In the genomic region with DNA sequence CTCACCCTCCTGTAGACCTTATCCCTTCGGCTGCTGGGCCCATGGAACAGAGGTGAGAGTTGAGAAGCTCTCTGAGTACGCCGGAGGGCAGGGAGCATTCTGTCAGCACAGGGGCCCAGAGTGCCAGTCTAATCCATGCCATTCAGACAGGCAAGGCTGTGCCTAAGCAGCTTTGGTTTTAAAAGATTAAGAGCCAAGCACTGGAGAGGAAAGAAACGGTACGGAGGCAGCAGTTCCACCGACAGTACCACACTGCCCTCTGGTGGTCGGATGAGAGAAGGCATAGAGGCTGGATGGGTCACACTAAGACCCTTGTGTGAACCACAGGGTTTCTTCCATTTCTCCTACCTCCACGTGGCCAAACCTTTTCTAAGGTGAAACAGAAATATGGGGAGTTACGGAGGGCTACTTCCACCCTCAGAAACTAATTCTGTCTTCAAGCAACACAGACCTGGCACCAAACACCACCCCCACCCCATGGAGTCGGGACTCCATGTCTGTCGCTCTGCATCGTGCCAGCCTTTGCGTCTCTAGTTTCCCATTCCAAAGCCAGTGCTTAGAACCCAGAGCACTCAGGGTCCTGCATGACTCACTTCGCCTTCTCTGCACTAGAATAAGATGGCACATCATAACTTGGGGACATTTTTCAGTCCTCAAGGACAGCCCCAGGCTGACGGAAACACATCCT, we compare ENCODE assay signal across 8 mouse cellular contexts.
DNase-seq lines count a peak whose midpoint lies in the region; ATAC-seq and TF ChIP-seq lines count a peak whose summit lies in the region.

No protein-coding gene starts in this region.

- ATAC-seq in lung, embryonic 16.5 days (ENCODE audit: low read depth): peak; percentile 74

- 36% methylated on average over 15 of the region's 15 CpGs for WGBS in lung, embryonic 16.5 days

- peak; percentile 59 for DNase-seq in Muller cell, postnatal 12 days (ENCODE audit: inconsistent ontology term)
- DNase-seq in cerebellum, adult 8-10 months: peak; percentile 95
- peak; percentile 90 for DNase-seq in forelimb bud, embryonic 11.5 days (ENCODE audit: low read depth, low spot score)
- DNase-seq in heart, postnatal 4 days: peak; percentile 93
- DNase-seq in layer of hippocampus, adult 2 months (ENCODE audit: low spot score in 2 of 2): peak; percentile 88 to 96
- DNase-seq in retina, embryonic 14.5 days (ENCODE audit: low spot score): peak; percentile 96
- DNase-seq in thymus, postnatal 25 days: peak; percentile 73

- no peaks in the 10 kb centered on the region for H3K36me3 ChIP-seq in lung, embryonic 16.5 days (ENCODE audit: control insufficient read depth, insufficient read depth, low read length)

- peak overlapping the region; percentile 40; the same call in 1 of the 2 replicates for H3K27ac ChIP-seq in layer of hippocampus, adult 2 months
- peak overlapping the region; percentile 34; the same call in 1 of the 2 replicates for H3K27ac ChIP-seq in lung, embryonic 16.5 days (ENCODE audit: low read length)

- peak; percentile 99; the same call in 1 of the 2 replicates for TF ChIP-seq CTCF in layer of hippocampus, adult 2 months (conservative IDR thresholded peaks at IDR 0.05)

- peaks cover 28% of the 10 kb centered on the region for H3K4me1 ChIP-seq in lung, embryonic 16.5 days (replicated peaks; ENCODE audit: control insufficient read depth, insufficient read depth, low read length)

- no peaks in the 10 kb centered on the region for H3K9me3 ChIP-seq in lung, embryonic 16.5 days (ENCODE audit: control insufficient read depth, low read length)

- no peak overlapping the region for H3K4me2 ChIP-seq in lung, embryonic 16.5 days (ENCODE audit: low read depth, low read length)

- H3K4me3 ChIP-seq in layer of hippocampus, adult 2 months: peak overlapping the region; percentile 13; the same call in 1 of the 2 replicates
- H3K4me3 ChIP-seq in lung, embryonic 16.5 days (ENCODE audit: low read length): no peak overlapping the region

- no peaks in the 10 kb centered on the region for H3K27me3 ChIP-seq in lung, embryonic 16.5 days (ENCODE audit: control insufficient read depth, insufficient read depth, low read depth, low read length)

- no peak overlapping the region for H3K9ac ChIP-seq in lung, embryonic 16.5 days (ENCODE audit: low read length)
